Mouse (Mus musculus) ovary, postnatal 36 days (tissue): ENCODE results near the gene Exoc3.
A peak's percentile ranks its signal among the peaks of the same experiment; 100 is the strongest.

Experiments
- DNase-seq: peaks from one replicate; pipeline ENCODE4 v3.0.0; 2022; ENCODE audit warnings: low spot score, mixed read lengths

Gene Exoc3

DNA sequence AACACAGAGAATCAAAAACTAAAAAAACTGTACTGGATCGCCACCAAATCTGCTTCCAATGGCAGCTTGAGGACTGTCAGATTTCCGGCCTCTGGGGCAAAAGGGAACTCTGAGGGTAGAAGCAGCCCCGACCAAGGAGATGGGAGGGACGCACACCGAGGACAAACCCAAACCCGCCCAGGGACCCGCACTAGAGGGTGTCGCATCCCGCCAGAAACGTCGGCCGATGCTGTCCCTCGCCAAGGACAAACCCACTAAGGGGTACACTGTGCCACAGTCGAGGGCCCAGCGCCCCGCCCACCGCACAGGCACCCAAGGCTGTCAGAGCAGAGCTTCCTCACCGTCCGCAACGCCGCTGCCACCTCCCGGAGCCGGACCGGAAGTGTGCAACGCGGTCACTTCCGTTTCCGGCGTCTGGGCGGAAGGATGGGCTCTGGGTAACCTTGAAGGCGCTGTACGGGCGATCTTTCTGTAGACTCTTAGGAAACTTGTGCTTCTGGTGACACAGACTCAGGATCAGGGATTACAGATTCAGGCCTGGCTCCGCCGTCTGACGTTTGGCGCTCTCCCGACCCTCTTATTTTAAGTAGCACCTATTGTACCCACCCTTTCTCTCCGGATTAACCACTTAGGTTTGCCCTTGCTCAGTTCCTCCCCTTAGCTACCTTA, at the start of gene Exoc3:
TSS of gene Exoc3 (minus strand) at position 416 of the 669 bp plus-strand sequence.
- peak; percentile 89 for DNase-seq

DNA sequence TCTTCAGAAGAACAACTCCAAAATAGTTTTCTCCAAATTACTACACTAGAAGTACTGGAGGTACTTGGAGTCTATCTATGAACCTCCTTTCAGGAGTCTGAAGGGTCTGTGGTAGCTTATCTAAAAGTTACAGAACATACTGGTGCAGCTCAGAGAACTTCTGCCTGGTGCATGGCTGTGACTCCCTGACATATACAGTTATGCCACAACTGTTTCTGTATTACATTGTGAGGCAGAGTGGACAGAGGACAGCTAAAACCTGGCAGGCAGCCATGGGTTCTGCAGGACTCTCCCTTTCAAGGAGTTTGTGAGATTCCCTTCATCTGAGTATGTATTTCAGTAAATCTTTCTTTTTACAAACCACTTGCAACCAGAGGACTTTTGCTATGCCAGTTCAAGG, 38.0 kb upstream of the Exoc3 start:
- peak; percentile 8 for DNase-seq

DNA sequence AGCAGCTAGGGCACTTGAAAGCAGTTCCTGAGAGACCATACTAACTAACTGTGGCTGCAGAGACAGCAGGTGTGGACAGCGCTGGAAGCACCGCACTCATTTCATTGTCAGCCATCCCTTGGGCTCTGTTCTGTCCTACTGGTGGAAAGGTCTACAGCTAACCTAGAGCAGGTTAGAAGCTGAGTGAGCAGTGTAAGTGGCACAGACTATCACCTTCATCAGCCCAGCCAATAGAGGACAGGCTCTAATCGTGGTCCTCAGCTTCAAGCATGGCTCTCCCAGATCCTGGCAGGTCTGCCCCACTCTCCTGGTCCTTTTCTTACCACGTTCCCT, 37.3 kb upstream of the Exoc3 start:
- DNase-seq: no peak

DNA sequence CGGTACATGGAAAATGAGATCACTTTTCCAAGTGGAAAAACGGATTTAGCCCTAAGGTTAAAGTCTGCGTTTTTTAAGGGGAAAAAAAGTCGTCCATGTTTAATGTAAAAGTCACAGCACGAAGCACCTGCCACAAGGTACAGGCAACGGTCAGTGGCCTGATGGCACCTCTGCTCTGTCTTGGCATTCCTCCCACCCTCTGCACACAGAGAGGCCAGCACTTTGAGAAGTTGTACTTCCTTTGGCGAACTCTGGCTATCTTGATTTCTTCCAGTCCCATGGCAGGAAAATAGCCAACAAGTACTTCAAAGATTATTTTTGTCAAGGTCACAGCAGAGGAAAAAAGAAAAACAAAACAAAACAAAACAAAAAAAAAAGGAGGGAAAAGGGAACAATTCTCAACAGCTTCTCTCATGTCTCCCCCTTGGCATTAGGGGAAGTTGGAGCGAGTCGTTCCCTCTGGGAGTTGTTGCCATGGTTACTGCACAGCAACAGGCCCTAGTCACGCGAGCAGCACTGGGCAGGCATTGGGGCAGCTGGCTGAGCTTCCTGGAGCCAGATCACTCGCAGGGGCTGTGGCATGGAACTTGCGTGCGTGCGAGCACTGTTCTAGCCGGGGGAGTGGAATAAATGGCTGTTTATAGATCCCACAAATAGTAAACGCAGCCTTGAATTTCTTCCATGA, 36.8 kb upstream of the Exoc3 start:
- DNase-seq: peak; percentile 69

DNA sequence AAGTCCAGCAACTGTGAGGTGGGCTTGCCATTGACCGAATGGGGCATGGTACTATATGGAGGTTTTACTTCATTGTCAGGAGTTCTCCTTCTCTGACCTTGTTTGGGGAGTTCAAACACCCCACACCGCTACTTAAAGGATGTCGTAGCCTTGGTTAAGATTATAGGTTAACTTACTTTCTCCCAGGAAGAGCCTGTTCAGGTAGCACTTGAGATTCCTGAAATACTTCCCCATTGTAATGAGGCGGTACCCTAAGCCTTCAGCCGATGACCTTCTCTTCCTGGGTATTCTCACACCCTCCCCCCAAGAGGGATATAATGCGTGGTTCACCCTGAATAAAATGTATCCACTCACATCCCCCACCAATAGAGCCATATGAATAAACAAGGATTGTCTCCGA, 29.0 kb upstream of the Exoc3 start:
- no peak for DNase-seq

DNA sequence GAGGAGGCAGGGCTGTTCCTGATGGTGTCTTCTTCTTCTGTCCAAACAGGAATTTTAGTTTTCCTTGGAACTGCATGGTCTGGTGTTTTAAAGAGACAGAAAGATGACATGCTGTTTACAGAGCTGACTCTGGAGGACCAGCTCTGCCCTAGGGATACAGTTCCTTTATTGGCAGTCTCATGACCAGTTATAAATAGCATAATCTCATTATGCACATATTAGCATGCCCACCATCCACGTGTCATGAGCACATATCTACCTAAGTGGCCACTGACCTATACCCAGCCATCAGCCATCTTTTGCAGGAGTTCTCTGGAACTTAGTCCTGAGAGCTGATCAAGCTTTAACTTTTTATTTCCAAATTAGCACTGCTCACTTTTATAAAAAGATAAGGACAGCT, 12.1 kb upstream of the Exoc3 start:
- no peak for DNase-seq

DNA sequence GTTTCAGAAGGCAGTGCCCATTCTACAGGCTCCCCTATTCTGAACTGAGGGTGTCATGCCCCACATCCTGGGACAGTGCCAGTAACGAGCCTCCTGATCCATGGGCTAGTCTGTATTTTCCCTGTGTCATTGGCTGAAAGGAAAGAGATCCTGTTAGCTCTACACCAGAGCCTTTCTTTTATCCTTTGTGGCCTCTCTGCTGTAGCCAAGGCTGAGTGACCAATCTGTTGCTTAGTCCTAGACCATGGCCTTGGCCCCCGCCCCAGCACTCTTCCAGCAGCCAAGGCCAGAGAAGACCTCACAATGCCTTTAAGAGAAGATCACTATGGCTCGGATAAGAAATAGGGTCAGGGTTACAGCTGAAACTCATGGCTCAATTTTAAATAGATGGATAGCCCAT, 9.9 kb upstream of the Exoc3 start:
- DNase-seq: no peak

DNA sequence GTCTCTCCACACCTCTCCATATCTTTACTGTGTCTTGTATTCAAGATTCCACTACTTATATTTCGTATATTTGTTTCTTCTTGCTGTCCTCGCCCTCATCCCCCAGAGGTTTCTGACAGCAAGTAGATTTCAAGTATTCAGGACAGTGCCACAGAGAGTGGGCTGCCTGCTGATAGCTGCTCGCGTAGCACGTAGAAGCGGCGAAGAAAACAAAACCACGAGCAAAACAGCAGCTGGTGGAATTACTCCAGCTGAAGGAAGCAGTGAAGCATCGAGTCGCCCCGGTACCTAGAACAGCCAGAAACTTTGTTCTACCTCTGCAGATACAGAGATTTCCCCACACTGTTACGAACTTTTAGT, 434 bp upstream of the Exoc3 start:
- DNase-seq: no peak

DNA sequence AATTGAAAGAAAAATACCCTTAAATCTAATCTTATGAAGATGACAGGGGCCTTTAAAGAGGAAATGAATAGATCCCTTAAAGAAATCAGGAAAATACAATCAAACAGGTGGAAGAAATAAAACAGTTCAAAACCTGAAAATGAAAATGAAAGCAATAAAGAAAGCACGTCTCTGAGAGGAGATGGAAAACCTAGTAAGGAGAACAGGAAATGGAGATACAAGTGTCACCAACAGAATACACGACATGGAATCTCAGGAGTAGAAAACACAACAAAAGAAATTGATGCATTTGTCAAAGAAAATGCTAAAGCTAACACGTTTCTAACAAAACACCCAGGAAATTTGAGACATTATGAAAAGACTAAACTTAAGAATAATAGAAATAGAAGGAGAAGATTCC, 12.1 kb downstream of the Exoc3 start:
- no peak for DNase-seq

DNA sequence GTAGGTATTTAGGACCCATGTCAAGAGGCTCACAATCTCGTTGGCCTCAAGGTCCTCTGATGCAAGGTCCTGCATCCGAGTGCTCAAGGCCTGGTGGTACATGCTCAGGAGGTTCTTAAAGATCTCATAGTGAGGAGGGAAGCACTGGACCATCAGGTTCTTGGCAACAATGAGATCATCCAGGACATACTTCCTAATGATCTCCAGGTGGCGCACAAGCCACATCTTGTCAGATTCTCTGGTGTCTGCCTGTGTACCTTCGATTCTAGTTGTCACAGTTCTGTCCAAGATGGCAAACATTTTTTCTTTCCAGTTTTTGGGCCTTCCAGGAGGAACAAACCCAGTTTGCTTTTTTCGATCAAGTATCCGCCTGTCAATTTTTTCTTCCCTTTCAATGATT, 15.9 kb downstream of the Exoc3 start:
- no peak for DNase-seq

DNA sequence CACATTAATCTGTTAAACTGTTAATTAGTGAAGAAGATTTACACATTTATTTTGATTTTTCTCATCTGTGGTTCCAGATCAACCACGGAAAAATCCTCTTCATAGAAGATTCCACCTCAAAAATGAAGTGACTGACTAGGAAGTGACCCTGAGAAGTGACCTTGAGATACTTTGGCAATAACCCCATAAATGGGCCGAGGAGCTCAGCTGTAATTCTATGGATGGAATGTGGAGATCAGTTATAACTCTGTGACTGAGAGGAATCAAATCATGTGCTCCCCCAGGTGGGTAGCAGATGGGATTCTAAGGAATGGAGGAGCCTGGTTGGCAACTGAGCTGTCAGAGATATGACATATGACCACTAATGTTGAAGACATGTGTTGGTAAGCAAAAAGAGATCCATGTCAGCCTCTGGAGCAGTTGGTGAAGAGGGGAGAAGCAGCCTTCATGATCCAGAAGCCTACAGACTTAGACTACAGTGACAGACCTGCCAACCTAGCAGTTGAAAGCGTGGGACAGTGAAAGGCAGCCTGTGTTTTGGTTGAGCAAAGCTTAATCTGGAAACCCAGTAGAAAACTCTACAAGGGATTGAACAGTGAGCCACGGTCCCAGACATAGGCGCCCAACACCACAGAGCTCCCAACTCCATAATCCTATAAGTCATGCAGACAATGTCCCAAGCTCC, 25.4 kb downstream of the Exoc3 start:
- no peak for DNase-seq

DNA sequence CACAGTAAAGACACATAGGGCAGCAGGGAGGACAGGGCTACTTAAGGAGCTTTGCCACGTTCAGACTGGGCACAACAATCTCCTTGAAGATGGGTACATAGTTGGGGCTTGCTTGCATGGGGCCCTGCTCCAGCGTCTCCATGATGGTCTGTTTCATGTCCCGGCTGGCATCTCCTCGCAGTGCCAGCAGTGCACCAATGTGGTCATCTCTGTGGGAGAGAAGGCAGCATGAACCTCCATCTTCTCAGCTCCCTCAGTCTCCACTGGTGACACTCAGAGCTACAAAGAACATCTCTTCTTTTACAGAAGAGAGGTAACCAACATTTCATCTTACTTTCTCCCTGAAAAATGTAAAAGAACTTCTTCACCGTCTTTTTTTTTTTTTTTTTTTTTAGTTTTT, 36.5 kb downstream of the Exoc3 start:
- DNase-seq: no peak

DNA sequence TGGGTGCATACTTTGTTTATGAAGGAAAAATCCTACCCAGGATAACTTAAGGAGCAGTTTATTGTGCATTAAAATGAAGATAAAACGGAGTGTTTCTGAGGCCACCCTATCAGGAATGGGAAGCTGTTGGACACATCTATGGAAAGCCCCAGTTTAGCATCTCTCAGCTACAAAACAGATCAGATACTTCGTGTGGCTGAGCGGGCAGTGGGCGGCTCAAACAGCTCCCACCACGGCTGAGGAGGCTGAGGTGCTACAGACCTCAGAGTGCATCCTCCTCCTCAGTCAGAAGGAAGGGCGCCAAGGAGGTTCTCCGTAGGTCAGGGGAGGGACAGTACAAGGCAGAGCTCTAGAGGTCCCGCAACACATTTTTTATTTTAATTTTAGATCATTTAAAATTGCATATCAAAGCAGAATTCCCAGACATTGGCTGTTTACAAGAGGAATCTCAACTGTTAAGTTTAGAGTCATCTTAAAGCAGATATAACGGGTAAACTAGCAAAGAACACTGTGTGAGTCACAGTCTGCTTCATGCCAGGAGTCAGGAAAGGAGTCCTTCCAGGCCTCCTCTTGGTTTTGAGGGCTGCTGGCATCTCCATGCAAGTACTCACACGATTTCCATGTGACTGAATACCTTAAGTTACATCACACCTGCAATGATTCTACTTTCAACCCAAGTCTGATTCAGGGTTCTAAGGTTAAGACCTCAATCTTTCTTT, 38.9 kb downstream of the Exoc3 start:
- DNase-seq: no peak

DNA sequence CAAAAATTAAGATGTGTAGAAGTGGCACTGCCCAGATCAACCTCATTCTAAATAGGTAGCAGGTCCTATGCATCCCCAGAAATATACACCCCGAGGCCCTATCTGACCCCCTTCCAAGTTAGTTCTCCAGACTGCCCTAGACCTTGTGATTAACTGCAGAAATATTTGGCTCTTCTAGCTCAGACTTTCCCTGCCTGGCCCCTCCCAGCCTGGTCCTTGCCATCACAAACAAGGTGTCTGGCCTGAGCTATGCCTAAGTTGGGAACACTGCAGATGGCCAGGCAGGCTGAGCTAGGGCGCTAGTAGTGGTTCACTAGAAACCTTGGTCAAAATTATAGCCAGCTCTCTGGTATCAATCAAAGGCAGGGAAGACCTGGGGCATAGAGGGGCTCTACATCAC, 41.0 kb downstream of the Exoc3 start:
- no peak for DNase-seq

DNA sequence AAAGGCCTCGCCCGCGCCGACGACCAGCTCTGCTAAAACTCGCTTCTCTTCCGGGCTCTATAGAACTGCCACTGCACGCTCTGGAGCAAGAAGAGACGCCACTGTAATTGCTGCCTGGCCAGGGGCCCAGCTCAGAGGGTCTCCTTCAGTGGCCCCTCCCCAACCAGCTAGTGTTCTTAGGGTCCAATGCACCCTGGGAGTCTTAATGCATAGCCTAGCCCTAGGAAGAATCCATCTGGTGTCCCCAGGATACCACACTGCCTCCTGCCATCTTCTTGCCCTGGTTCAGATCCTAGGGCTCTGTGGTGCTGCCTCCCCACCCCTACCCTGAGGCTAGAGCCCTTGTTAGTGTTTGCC, 41.5 kb downstream of the Exoc3 start:
- no peak for DNase-seq

DNA sequence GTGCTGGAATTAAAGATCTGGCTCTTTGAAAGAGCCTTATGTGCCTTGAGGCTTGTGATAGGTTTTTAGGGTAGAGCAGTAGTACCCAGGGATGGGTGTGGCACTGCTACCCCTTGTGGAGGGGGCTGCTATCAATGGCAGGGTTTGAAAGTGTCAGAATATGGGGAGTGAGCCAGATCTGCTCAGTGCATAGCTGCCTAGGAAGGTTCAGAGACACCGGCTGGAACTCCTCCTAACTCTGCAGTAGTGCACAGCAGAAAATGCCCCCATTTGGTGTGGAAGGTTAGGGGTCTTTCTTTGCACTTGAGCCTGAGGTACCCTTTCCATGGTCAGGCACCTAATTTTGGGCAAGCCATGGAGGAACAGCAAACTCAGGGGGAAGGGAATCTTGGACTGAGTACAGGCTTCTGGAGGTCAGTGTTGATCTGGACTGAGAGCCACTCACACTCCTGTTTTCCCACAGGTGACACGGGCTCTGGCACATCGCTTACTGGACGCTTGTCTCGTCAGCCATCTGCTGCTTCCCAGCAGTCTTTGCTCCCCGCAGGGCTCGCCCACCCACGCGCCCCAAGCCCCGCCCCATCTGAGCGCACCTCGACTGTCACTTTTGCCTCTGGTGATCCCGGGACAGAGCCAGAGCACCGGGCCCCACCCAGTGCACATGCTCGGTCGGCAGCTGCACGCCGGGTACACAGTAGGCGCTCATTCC, 42.0 kb downstream of the Exoc3 start:
- peak; percentile 46 for DNase-seq

DNA sequence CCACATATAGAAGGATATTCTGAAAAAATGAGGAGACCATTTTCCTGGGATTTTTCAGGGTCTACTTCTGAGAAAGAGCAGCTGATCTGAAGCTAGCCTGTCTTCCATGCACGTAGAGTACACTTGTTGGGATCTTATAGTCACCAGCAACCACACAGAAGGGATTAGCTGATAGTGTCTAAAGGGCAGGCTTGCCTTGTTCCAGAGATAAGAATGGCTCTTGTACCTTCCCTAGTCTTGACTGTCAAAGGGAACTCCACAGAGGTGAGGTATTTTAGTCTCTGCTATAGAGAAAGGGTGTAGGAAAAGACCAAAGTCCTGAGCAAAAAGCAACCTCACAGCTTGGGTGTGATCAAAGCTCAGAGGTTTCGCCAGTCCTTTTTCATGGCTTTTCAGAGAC, 61.2 kb downstream of the Exoc3 start:
- DNase-seq: no peak

DNA sequence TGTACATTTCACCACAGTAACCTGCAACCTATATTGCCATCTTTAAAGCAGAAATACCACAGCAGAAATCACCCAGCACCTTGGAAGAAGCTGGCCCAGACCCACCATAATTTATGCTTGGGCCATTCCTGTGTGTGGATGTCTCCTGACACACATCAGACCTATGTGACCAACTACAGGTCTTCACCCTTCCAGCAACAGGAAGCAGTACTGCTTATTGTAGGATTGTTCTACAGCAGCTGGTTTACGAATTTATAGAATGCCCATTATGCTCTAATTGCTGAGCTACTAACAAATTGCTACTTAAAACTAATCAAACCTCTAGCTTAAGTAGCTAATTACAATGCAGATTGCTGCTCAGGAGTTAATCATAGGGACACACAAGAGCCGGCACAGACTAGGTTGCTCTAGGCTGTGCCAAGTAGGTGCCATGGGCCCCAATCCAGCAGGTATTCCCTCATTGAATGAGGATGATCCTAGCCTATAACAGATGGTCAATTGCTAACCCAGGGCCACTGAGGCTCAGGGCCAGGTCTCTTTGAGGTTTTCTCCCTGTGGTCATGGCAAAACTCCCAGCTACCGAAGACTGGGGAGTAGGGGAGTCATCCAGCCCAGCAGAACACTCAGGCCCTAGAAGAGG, 62.4 kb downstream of the Exoc3 start:
- DNase-seq: no peak

DNA sequence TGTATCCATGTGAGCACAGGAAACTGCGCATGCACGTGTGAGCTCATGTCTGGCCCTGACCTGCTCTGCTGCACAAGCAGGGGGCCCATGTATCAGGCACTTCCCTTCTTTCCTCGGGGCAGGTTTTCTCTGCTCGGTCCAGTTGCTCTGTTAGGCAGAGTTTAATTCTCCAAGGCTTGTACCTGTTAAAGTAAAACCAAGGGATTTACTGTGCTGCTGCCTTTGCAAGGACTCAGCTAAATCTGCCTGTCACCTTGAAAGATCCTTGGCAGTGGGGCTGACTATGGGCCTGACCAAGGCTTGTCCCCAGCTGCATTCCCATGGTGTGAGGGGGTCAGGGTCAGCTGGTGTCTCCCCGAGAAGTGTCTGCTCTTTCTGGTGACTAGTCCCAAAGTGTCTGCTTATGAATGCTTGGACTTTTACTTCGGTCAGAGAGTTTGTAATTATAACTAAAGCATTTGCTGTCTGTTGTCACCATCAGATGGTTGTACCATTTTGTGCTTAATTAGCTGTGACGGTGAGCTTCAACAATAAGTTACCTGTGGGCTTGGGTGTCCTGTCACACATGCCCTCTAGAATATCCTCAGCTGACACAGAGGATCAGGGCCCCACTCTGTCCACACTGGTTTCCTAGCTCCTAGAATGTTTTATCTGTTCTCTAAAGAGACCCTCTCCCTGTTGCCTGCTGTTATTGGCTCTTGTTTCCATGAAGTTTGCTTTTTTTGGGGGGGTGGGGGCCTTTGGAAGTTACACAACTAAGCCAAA, 64.2 kb downstream of the Exoc3 start:
- no peak for DNase-seq

DNA sequence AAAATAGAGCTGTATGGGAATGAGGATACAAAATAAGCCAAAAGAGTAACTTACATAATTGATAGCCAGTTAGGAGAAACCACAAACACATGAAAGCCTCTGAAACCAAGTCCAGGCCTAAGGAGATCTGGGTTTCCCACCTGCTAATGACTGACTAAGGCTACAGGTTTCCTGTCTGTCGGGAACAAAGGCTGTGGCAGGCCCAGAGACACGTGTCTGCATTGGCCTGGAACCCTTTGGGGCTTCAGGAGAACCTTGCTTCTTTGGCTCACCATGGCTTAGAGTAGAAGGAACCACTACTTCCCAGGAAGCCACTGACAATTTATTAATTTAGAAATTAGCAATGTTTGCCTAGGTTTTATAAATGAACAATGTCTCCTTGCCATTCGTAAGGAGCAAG, 65.2 kb downstream of the Exoc3 start:
- DNase-seq: no peak

DNA sequence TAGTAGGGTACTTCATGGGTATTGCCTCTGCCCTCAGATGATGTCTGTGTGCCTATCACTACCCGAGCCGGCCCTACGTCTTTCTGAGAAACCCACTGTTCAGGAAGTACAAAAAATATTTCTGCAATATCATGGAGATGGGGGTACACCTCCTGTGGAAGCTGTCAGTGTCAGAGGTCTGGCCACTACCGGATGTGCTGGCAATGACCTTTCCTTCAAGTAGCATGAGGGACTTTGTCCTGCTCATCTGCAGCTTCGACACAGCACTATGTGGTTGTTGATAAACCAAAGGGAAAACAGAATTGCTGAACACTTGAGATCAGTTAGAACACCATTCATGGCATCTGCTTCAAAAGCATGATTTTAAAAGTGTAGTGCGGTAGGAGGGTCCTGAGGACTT, 67.7 kb downstream of the Exoc3 start:
- no peak for DNase-seq
